Mouse (Mus musculus): Measurements from ENCODE around the gene Liph.
A peak's percentile ranks its signal among the peaks of the same experiment; 100 is the strongest.
"Not testable (repeated sequence)": the region's sequence is repeated elsewhere in the genome, so short reads cannot be mapped to it uniquely, and the experiment has no call there.

Gene Liph

DNA sequence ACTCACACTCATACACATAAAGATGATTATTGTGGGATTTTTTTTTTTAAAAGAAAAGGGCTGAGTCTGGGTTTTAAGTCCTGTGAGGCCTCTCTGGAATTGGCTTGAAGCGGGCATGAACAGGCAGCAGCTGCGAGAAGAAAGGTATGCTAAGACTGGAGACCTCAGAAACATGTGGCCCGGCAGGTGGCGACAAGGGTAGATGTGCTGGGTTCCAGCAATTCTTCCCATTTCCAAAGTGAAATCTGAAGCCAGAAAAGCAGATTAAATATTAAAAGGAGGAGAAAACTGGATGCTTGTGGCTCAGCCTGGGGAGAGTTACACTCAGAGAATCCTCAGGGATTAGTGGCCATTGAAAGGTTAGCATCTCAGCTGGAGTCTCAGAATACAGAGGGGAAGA is 24.0 kb downstream of the Liph start:
- DNase-seq, result no peak

DNA sequence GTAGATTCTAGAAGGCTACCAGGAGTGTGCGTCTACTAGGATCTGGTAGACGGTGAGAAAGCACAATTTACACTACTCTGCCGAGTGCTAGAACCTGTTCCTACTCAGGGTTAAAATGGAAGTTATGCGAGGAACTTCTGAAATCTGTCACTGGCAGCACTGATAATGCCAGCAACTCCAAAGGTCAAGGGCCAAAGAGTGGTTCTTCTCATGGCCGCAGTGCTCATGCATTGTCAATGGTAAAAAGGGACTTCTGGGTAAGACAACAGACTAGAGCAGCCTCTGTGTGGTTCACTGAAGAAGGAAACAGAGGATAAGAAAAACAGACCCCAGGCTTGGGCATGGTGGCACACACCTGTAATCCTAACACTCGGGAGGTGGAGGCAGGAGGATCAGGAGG is 24.9 kb downstream of the Liph start:
- no peak for DNase-seq

DNA sequence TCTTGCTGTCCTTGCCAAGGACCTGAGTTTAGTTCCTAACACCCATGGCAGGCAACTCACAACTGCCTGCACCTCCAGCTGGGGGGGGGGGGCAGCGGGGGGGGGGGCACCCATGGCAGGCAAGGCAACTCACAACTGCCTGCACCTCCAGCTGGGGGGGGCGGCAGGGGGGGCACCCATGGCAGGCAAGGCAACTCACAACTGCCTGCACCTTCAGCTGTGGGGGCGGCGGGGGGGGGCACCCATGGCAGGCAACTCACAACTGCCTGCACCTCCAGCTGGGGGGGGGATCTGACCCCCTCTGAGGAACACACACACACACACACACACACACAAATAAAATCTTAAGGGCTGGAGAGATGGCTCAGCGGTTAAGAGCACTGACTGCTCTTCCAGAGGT is 25.6 kb downstream of the Liph start:
- no peak for DNase-seq

DNA sequence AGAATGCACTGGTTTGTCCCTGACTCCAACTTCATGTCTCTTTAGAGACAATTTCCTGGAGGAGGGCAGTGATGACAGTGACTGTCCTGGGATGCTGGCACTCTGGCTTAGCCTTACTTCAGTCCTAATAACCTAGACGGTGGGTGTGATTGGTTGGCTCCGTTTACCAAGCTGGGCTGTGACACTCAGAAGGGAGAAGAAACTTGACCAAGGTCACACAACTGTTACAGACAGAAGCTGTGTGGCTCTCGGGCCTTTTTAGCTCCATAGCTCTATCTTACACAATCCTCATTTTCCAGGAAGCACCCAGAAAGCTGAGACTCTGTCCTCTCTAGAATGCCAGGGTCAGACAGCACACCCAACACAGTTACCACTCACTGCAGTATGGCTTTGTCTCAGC is 29.9 kb downstream of the Liph start:
- no peak for DNase-seq

DNA sequence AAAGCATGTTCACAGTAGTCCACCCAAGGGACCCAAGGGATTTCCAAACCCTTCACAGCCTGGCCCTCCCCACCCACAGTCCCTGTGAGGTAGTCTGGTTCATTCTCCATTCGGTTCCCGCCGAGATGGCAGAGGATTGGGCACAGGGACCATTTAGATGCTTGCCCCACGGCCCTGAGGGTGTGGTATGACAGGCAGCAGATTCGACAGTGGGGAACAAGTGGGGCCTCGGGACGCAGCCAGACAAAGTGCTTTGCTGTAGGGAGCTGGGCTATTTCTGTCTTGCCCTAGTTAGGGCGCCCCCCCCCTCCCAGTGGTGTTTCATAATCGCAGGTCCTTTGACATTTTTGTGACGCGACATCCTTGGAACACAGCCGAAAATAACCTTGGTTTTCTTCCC is 39.9 kb downstream of the Liph start:
- no peak for DNase-seq

DNA sequence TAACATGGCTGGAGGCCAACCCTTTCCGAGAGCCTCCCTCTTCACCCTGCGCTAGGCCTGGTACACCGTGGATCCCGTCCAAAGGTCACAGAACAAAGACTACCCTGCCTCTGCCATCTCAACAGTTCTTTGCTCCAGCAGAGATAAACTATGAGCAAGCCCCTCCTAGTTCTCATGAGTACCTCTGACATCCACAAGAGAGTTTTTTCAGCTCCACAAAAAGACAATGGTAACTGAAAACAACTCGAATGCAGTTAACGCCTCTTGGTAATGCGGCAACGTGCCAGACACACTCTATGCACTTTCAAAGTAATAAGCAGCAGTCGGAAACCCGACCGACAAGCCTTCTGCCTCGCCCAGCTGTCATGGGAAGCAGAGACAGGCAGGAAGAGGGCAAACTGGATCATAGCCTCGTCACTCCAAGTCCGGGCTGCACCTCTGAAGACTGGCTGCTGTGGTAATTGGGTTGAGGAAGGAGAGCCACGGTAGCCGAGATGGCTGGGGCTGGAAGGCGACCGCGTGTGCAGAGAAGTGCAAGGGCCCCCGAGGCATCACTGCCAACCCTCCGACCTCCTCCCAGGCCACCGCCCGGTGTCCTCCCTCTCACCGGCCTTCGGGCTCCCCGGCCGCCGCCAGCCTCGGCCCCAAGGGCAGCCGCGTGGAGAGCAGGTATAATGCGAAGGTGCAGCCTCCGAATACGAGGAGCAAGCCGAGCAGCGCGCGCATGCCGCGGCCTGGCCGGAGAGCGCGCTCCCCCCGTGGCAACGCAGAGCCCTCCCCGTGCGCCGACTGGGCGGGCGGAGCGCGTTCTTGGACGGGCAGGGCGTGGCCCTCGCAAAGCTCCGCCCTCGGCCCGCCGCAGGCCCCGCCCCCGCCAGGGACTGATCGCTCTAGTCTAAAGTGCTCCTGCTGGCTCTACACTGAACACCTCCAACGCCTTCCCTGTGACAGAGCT is 48.4 kb downstream of the Liph start, which contains the start of gene Tmem41a:
Tmem41a (minus strand) TSS at position 792 of the 955 bp plus-strand sequence.
- DNase-seq, result peak; percentile 94

DNA sequence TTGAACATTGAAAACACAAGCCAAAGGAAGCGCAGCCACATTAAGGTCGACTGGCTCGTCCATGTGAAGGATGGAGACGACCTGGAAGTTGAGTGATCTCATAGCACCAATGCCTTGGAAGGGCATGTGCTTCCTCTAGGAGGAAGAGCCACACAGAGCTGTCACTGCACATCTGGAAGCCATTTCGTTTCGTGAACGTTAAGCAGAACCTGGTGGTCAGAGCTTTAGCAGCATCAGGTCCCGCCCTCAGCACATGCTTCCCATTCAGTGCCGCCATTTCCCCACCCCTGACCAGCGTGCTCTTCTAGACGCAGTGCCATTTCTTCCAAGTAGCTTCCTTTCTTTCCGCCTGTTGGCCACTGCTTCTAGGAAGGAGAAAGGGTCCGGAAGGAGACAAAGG is 67.0 kb downstream of the Liph start:
- no peak for DNase-seq

DNA sequence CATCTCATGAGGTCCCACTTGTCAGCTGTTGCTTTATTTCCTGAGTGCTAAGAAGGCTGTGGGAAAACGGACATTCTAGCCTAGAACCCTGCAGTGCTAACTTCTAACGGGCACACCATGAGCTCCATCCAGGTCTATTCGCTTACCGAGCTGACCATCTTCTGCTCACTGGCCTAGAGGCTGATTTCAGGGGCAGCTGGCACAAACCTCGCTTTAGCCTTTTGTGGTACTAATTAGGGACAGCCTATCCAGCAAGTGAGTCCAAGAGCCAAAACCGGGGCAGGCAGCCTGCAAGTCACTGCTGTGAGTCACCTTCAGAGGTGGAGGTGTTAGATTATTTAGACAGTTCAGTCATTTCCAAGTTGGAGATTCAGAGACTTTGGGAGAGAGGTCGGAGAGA is 78.8 kb downstream of the Liph start:
- peak; percentile 32 for DNase-seq

DNA sequence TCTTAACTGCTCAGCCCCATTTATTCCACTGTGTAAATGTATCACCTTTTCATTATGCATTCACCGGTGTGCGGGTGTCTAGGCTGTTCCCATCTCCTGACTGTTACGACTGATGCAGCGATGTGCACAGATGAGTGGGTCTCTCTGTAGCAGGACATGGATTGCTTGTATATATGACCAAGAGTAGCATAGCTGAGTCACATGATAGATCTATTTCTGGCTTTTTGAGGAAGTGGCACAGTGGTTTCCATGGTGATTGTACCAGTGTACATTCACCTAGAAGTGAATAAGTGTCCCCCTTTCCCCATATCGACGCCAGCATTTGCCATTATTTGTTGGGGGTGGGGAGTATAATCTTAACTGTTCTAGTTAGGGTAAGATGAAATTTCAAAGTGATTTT is 82.1 kb downstream of the Liph start:
- no peak for DNase-seq

DNA sequence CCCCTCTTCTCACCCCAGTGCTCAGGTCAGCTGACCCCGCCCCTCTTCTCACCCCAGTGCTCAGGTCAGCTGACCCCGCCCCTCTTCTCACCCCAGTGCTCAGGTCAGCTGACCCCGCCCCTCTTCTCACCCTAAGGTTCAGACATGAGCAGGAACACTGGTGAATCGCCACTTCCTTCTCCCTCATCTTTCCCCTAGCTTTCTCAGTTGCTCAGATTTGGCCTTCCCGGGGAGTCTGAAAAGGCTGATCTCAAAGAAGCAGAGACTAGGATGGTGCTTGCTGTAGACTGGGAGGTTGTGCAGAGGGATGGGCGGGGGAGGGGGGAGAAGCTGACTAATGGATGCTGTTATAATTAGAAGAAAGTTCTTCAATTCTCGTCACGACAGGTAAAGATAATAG is 86.6 kb downstream of the Liph start:
- DNase-seq, result not testable (repeated sequence)

DNA sequence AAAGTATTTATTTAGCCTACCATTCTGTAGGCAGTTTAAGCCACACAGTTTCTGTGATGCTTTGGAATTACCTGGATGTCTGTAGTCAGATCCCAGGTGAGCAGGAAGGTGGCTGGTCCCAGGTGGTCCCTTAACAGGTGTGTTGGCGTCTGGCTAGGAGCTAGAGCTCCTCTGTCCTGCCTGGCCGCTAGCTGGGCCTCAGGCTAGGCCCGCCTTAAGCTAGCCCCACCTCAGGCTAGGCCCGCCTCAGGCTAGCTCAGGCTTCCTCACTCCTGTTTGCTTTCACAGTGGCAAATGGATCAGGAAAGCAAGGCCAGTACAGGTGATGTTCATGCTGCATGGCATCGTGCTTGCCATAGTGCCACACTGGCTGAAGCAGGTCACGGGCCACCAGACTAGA is 88.6 kb downstream of the Liph start:
- no peak for DNase-seq

DNA sequence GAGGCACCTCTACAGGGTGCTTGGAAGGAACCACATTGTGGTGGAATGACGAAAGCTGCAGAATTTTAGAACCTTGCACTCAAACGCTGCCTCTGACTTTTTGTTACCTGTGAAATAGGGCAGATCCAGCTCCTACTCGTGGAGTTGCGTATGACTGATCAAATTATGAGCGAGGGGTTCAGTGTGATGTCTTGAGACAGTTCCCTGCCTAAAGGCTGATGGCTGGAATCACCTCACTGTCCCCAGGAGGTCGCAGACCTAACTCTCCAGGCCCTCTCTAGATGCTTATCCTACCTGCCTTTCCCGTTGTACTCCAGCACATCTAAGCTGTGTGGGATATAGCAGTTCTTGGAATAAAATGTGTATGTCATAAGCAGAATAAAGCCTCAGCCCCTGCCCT is 89.5 kb downstream of the Liph start:
- no peak for DNase-seq

DNA sequence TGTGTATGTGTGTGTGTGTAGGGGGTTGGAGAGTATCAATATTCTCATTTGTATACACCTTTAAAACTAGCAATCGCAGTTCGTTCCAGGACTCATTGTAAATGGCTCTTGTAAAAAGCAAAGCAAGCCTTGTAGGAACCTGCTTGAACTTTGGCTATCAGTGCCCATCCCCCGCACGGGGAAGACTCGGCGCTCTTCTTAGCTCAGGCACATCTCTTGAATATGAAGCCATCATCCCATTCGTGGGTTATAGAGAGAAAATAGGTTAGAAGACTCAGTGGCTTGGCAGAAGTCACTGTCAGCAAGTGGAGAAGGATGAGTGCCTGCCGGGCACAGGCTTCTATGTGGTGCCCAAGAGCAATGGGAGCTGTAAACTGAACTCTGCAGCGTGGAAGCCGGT is 90.8 kb downstream of the Liph start:
- no peak for DNase-seq
